Mouse (Mus musculus) adrenal gland, adult 2 months (tissue): ENCODE data around the gene 6030408B16Rik. TPM values are rescaled to one million over a fixed set of nuclear protein-coding genes. Genes with fewer than 3 reads are reported as not detected.

Source experiments
- DNase-seq: peaks from one replicate; pipeline ENCODE4 v3.0.0; 2021
- long read RNA-seq: library from polyadenylated mRNA; stranded (forward); transcript quantifications from one replicate; pipeline ENCODE4 v2.0.0, GENCODE M21; 2021
- polyA plus RNA-seq: library from polyadenylated mRNA; depleted of rRNA; stranded (reverse); fragments of >200 nt; gene quantifications from 2 replicates; pipeline ENCODE4 v1.2.3, GENCODE M21; 2012; rRNA removed
- total RNA-seq, 2 experiments: library from RNA; stranded (reverse); gene quantifications; 2 replicates each; pipeline ENCODE4 v1.2.3; 2021

Gene 6030408B16Rik
- under 1 TPM; 0.40 to 0.52 TPM for total RNA-seq
- 1.4 and 2.0 TPM in 2 replicates for polyA plus RNA-seq
- long read RNA-seq, partial matches to known transcripts: 0 of 1 reads
- long read RNA-seq, other reads (novel, unspliced or antisense): 0 of 1 reads

- DNase-seq: no peak
These were observed at the start of gene 6030408B16Rik for GRCm38 (mm10) chr15:101293025-101293621. 6030408B16Rik (plus strand) TSS chr15:101293212.

GRCm38 (mm10) chr15:101244012-101244411 lies 49.0 kb upstream of the 6030408B16Rik start:
- no peak for DNase-seq

- peak; percentile 98 for DNase-seq
These were observed 46.5 kb upstream of the 6030408B16Rik start for GRCm38 (mm10) chr15:101246231-101247154.

- peak; percentile 30 for DNase-seq
These were observed 45.9 kb upstream of the 6030408B16Rik start for GRCm38 (mm10) chr15:101247155-101247498.

- DNase-seq: peak; percentile 14
These were observed 44.8 kb upstream of the 6030408B16Rik start for GRCm38 (mm10) chr15:101248029-101248710.

GRCm38 (mm10) chr15:101250220-101250800 lies 42.7 kb upstream of the 6030408B16Rik start:
- no peak for DNase-seq

- no peak for DNase-seq
These were observed 41.1 kb upstream of the 6030408B16Rik start for GRCm38 (mm10) chr15:101251930-101252329.

GRCm38 (mm10) chr15:101252614-101253013 lies 40.4 kb upstream of the 6030408B16Rik start:
- DNase-seq: no peak

GRCm38 (mm10) chr15:101253563-101253885 lies 39.5 kb upstream of the 6030408B16Rik start:
- DNase-seq: no peak

- peak; percentile 92 for DNase-seq
These were observed 38.9 kb upstream of the 6030408B16Rik start, which contains the start of gene Nr4a1 for GRCm38 (mm10) chr15:101253886-101254795. Nr4a1 (plus strand) TSS chr15:101254269.

GRCm38 (mm10) chr15:101255842-101256462 lies 37.1 kb upstream of the 6030408B16Rik start:
- DNase-seq: no peak

- no peak for DNase-seq
These were observed 36.4 kb upstream of the 6030408B16Rik start for GRCm38 (mm10) chr15:101256463-101257206.

- no peak for DNase-seq
These were observed 34.6 kb upstream of the 6030408B16Rik start for GRCm38 (mm10) chr15:101258420-101258819.

GRCm38 (mm10) chr15:101259922-101260321 lies 33.1 kb upstream of the 6030408B16Rik start:
- DNase-seq: no peak

GRCm38 (mm10) chr15:101260387-101260786 lies 32.6 kb upstream of the 6030408B16Rik start:
- peak; percentile 75 for DNase-seq

- no peak for DNase-seq
These were observed 32.0 kb upstream of the 6030408B16Rik start for GRCm38 (mm10) chr15:101260874-101261622.

GRCm38 (mm10) chr15:101262502-101262901 lies 30.5 kb upstream of the 6030408B16Rik start:
- DNase-seq: no peak

- DNase-seq: peak; percentile 99
These were observed 26.7 kb upstream of the 6030408B16Rik start for GRCm38 (mm10) chr15:101266132-101266963.
